Mouse (Mus musculus) olfactory bulb, adult 2 months (tissue): Measurements from ENCODE around the gene Srgap2. TPM values are rescaled to one million over a fixed set of nuclear protein-coding genes. Genes with fewer than 3 reads are reported as not detected.

Experiments used
- H3K27ac ChIP-seq: fragments of 200-500 bp; 2 replicates; pipeline ENCODE4 v1.5.1; 2012; ENCODE audit warnings: low read depth, low read length; ENCODE audit not compliant: insufficient read depth
- H3K4me1 ChIP-seq: fragments of 200-500 bp; 2 replicates; pipeline ENCODE4 v1.6.1; 2012; ENCODE audit warnings: low read length; ENCODE audit not compliant: control insufficient read depth, insufficient read depth
- H3K4me3 ChIP-seq: fragments of 200-500 bp; 2 replicates; pipeline ENCODE4 v1.5.1; 2012; ENCODE audit warnings: mild to moderate bottlenecking, low read depth, low read length, moderate library complexity; ENCODE audit not compliant: insufficient read depth
- CTCF ChIP-seq: fragments of 200-500 bp; IDR thresholded peaks from 2 replicates; pipeline ENCODE4 v1.5.1; 2012; ENCODE audit warnings: low read depth, mild to moderate bottlenecking, low read length, moderate library complexity; ENCODE audit not compliant: insufficient read depth
- POLR2A ChIP-seq: fragments of 200-500 bp; IDR thresholded peaks from 2 replicates; pipeline ENCODE4 v1.6.1; 2012; ENCODE audit warnings: mild to moderate bottlenecking, low read depth, low read length, moderate library complexity; ENCODE audit not compliant: insufficient read depth
- WGBS: fragments of 180-500 bp; shearing (Covaris S2); methylation state at CpG from one replicate; pipeline ENCODE4 v1.1.7; 2018; 5-methylcytosine and 5-hydroxymethylcytosine counted together
- polyA plus RNA-seq: library from polyadenylated mRNA; stranded (reverse); fragments of >200 nt; gene quantifications from 2 replicates; pipeline ENCODE4 v1.2.4, GENCODE M21; 2012; ENCODE audit warnings: low replicate concordance; ENCODE audit not compliant: missing spikeins, insufficient read depth, insufficient read length

The Srgap2 gene
- polyA plus RNA-seq, 1 experiment: not detected

DNA sequence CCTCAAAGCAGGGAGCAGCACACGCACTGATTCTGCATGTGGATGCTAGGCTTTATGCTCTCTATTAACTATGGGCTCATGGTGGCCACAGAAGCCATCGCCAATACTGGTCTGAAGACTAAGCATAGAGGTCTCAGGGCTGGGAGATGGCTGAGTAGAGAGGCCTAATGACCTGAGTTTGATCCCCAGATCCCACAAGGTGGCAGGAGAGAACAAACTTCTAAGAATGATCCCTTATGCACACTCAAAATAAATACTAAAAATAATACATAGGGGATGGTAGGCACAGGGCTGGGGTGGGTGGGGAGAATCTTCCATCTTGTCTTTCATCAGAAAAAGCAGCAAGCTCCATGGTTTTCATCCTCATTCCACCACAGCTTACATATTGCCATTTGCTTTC, 165.1 kb downstream of the Srgap2 start:
- 93% methylated on average over 2 of the region's 2 CpGs for WGBS
- Histone ChIP-seq H3K27ac (no peak overlapping the region), H3K4me1 (no peaks in the 10 kb centered on the region), H3K4me3 (no peak overlapping the region)
- no peak for TF ChIP-seq CTCF
- no peak for TF ChIP-seq POLR2A

DNA sequence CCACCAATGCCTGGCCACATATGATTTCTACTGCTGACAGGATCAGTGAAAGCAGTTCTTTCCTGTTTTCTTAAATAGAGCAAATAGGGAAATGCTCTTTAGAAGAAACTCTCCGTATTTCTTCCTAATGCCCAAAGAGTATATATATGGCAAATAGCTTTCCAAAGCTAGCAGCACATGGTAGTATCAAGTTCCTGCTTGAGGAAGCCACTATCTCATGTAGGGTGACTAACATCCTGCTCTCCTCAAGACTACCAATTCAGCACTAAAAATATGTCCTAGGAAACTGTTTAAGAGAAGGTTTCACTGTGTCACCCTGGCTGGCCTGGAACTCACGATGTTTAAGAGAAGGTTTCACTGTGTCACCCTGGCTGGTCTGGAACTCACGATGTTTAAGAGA, 166.4 kb downstream of the Srgap2 start:
- Histone ChIP-seq H3K27ac (no peak overlapping the region), H3K4me1 (no peaks in the 10 kb centered on the region), H3K4me3 (no peak overlapping the region)
- no peak for TF ChIP-seq CTCF
- no peak for TF ChIP-seq POLR2A
- 83% methylated on average over 3 of the region's 3 CpGs for WGBS

DNA sequence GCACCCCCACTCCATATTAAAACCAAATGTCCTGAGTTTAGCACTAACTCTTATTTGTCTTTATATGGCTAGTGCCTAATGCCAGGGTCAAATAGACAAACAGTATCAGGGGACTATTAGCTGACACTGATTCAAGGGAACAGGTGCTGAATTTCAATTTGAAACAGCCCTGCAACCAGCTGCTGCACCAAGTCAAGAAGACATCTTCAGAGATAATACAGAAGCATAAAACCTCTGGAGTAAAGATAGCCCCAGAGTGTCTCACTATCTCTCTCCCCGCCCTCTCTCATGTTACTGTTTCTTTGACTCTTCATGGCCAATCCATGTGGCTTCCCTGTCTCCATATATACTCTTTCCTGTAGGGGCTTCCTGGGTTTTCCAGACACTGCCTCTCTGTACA, 167.5 kb downstream of the Srgap2 start:
- H3K27ac ChIP-seq: no peak overlapping the region
- TF ChIP-seq CTCF (no peak), POLR2A (no peak)
- no peak overlapping the region for H3K4me3 ChIP-seq
- H3K4me1 ChIP-seq: no peaks in the 10 kb centered on the region
- WGBS: 97% methylated on average over 1 of the region's 1 CpGs

DNA sequence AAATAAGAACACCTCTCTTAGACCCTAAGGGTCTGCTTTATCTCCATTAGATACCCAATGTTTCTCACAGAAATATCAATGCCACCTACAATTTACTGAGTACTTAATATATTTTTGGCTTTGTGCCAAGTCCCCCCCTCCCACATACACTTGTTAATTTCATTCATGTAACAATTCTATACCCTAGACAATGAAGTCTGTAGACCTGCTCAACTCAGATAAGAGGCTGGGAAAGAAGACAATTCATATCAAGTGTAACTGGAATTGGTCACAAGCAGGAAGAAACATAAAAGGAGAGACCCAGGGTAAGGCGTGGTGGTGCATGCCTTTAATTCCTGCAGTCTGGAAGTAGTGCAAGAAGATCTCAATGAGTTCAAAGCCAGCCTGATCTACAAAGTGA, 169.9 kb downstream of the Srgap2 start:
- Histone ChIP-seq H3K4me3 (no peak overlapping the region), H3K27ac (no peak overlapping the region), H3K4me1 (no peaks in the 10 kb centered on the region)
- TF ChIP-seq POLR2A: no peak
- no peak for TF ChIP-seq CTCF
- 96% methylated on average over 1 of the region's 1 CpGs for WGBS

DNA sequence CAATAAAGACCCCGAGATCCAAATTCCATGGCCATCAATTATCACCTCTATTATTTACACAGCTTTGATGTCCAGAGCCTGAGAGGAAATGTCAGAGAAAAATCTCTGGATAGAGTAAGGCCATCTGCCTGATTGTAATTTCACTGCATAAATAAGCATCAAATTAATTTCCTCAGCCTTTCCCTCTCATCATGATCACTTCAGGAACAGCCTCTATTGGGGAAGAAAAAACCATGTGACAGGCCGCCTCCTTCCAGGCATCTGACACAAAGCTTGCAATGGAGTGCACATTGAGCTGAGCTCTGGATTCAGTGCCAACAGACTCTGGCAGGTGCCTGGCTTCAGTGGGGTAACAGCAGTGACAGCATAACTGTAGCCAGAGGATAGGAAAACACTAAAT, 175.7 kb downstream of the Srgap2 start:
- Histone ChIP-seq H3K27ac (no peak overlapping the region), H3K4me3 (no peak overlapping the region)
- WGBS: 42% methylated on average over 2 of the region's 2 CpGs

DNA sequence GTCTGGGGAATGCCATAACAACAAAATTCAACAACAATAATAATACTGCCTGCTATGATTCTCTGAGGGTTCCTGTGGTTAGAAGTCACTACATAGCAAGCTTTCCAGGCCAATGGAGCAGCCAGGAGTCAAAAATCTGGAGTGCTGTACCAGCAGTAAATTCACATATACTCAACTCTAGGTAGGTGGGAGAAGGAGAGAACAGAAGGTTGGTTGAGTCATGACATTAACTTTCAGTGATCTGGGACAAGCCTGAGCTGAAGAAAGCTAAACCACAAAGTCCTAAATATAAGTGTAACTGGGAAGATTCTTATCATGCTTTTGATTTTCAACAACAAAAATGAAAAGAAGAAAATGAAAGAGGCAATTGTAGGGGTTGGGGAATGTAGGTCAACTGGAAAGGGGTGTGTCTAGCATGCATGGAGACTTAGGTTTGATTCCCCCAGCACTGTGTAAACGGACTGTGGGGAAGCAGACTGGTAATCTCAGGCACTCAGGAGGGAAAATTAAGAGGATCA, 177.1 kb downstream of the Srgap2 start:
- TF ChIP-seq CTCF (no peak), POLR2A (no peak)
- WGBS: 69% methylated on average over 1 of the region's 1 CpGs
- Histone ChIP-seq H3K4me3 (no peak overlapping the region), H3K4me1 (no peaks in the 10 kb centered on the region), H3K27ac (no peak overlapping the region)

More for the DNA sequence above, 175.7 kb downstream of the Srgap2 start:
- no peak for TF ChIP-seq CTCF
- H3K4me1 ChIP-seq: no peaks in the 10 kb centered on the region

DNA sequence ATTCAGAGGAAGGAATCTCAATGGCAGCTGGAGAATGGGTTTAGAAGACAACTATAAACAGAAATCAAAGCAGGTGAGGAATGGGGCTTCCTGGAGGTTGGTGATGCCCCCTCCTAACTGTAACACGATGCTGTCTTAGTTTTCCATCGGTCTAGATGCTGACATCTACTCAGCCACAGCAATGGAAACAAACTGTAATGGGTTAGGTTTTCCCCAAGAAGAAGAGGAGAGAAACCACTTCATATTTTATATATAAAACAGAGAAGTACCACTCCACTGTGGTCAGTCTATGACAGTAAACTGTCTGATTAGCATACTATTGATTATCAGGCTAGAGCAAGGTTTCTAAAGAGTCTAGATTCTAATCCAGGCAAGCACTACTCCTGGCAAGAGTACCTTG, 179.4 kb downstream of the Srgap2 start:
- WGBS: 88% methylated on average over 2 of the region's 2 CpGs
- H3K27ac ChIP-seq: no peak overlapping the region
- TF ChIP-seq CTCF (no peak), POLR2A (no peak)
- H3K4me1 ChIP-seq: no peaks in the 10 kb centered on the region
- no peak overlapping the region for H3K4me3 ChIP-seq

DNA sequence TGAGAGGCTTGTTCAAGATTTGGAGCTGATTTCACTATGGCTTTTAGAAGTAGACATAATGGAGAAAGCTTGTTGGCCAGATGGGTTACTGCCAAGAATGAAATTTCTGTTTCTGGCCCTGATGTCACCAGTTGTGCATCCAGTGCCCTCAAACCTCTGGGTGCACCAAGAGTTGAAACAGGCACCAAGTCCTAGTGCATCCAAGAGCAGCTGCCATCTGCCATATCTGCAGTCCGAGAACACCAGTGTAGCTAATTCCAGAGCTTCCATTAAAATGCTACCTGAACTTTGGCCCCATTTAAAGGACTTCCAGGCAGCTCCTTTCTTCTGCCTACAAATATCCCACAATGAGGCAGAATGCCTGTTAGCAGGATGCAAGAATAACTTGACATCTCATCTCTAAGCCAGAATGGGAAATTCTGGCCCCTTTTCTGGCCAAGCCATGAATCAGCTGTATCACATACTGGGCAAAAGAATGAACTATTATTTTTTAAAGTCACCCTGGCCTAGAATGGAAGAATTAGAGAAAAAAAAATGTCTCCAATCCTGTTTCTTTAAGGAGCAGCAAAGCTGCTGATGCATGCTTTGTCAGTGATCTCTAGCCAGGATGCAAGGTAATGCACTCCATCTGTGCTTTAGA, 180.1 kb downstream of the Srgap2 start:
- H3K4me1 ChIP-seq: no peaks in the 10 kb centered on the region
- no peak overlapping the region for H3K4me3 ChIP-seq
- H3K27ac ChIP-seq: no peak overlapping the region
- 72% methylated on average over 1 of the region's 1 CpGs for WGBS
- TF ChIP-seq CTCF (no peak), POLR2A (no peak)

DNA sequence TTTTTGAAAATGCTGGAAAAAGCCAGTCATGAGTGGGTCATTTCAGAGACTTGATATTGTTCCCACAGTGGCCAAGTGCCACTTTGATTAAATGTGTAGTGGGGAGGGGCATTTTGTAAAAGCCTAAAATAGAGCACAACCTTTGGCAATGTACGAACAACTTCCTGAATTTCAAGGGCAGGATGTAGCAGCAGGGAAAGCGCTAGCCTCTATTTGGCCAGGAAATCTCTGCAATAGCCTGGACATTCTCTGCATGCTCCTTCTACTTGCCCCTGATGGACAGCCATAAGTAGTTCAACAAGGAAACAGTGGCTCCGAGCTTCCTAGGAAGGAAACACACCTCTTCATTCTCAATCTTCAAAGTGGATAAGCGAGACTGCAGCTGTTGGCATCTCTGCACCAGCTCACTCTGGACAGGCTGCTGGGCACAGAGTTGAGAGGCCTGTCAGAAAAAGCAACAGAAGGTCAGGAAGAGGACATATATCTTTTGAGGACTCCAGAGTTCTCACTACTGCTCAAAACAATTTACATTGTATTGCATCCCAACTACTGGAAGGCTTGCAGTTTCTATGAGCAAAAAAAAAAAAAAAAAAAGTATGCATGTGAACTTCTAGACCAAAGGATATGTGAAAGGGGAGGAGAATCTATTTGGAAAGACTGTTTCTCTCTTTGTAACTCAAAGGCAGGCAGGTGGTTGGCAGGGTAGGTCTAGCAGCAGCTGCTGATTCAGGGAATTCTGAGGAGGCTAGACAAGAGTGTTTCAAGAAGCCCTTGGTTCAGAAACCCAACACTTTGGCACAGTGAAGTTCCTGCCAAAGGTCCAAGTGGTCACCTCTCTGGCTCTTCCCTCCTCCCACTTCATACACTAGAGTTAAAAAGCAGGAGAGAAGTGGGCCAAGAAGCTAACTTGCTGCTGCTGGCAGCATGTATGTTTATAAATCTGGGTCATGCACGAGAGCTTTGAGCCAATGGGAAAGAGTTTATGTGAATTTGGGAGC, 181.4 kb downstream of the Srgap2 start:
- WGBS: 73% methylated on average over 5 of the region's 5 CpGs
- no peaks in the 10 kb centered on the region for H3K4me1 ChIP-seq
- TF ChIP-seq POLR2A: no peak
- no peak for TF ChIP-seq CTCF

More for the DNA sequence above, 181.4 kb downstream of the Srgap2 start:
- Histone ChIP-seq H3K27ac (no peak overlapping the region), H3K4me3 (no peak overlapping the region)
